Mouse (Mus musculus) CH12.LX (cell line): ENCODE measurements at regions not wholly inside any gene's neighbourhood (a gene's known extent, or its start where the extent isn't known, plus 50 kb on each side); places are given as distances from the start of the nearest gene placed in this dataset.

ENCODE experiments used
- CHD2 ChIP-seq: IDR thresholded peaks from 2 replicates; pipeline ENCODE4 v1.6.1; 2011; ENCODE audit warnings: low read length, improper control_type of control experiment
- HCFC1 ChIP-seq: IDR thresholded peaks from 2 replicates; pipeline ENCODE4 v1.6.1; 2012; ENCODE audit warnings: low read depth, mild to moderate bottlenecking, inconsistent platforms, low read length, improper control_type of control experiment
- IRF4 ChIP-seq: IDR thresholded peaks from 2 replicates; pipeline ENCODE4 v1.6.1; 2014; ENCODE audit warnings: low read depth, mild to moderate bottlenecking, inconsistent platforms, low read length, improper control_type of control experiment
- JUND ChIP-seq: conservative IDR thresholded peaks from 2 replicates; pipeline ENCODE4 v1.6.1; 2011; ENCODE audit warnings: low read depth, low read length, improper control_type of control experiment
- POLR2A ChIP-seq: IDR thresholded peaks from 2 replicates; pipeline ENCODE4 v1.6.1; 2011; ENCODE audit warnings: low read depth, mild to moderate bottlenecking, improper control_type of control experiment, low read length
- USF1 ChIP-seq: IDR thresholded peaks from 2 replicates; pipeline ENCODE4 v1.6.1; 2014; ENCODE audit warnings: low read depth, mild to moderate bottlenecking, inconsistent platforms, low read length, improper control_type of control experiment

DNA sequence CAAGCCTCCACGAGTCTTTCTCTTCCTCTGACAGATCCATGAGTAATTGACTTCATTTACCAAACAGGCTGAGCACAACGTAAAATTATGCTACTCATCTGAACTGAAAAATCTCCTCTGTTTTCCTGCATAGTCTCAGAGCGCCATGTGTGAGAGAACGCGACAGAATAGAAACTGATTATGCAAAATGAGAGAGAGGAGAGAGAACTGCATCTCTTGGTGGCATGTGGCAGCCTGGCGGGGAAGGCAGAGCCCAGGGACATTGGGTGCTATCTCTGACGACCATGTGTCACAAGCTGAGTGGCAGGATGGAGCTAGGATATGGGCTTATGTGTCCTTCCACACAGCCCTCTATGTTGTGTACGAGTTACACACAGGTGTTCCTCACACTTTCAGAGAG, 131.6 kb upstream of the Atxn1 start:
- 0 out of 2 replicates have a peak, but pooled peaks have one; percentile 24 for TF ChIP-seq IRF4
- no peak for TF ChIP-seq USF1
- no peak for TF ChIP-seq POLR2A
- no peak for TF ChIP-seq JUND
- no peak for TF ChIP-seq CHD2
- TF ChIP-seq HCFC1, result no peak
